Mouse (Mus musculus) embryonic facial prominence, embryonic 10.5 days (tissue): ENCODE measurements around the gene Map7. TPM values are rescaled to one million over a fixed set of nuclear protein-coding genes. Genes with fewer than 3 reads are reported as not detected.

Experiments used
- DNase-seq: peaks from one replicate; pipeline ENCODE4 v3.0.0-alpha.2; 2017; ENCODE audit warnings: low spot score
- H3K27ac ChIP-seq: fragments of 300-500 bp; sonication (generic); replicated peaks from 2 replicates; pipeline ENCODE4 v1.5.1; 2016; ENCODE audit warnings: mild to moderate bottlenecking
- H3K27me3 ChIP-seq: fragments of 300-500 bp; sonication (generic); replicated peaks from 2 replicates; pipeline ENCODE4 v1.6.1; 2016; ENCODE audit warnings: low read depth, mild to moderate bottlenecking; ENCODE audit not compliant: poor library complexity, severe bottlenecking
- H3K36me3 ChIP-seq: fragments of 300-500 bp; sonication (generic); replicated peaks from 2 replicates; pipeline ENCODE4 v1.6.1; 2016; ENCODE audit warnings: mild to moderate bottlenecking, moderate library complexity
- H3K4me1 ChIP-seq: fragments of 300-500 bp; sonication (generic); 2 replicates; pipeline ENCODE4 v1.6.1; 2016
- H3K4me3 ChIP-seq: fragments of 300-500 bp; sonication (generic); 2 replicates; pipeline ENCODE4 v1.5.1; 2016; ENCODE audit warnings: mild to moderate bottlenecking, moderate library complexity
- H3K9me3 ChIP-seq: fragments of 300-500 bp; sonication (generic); 2 replicates; pipeline ENCODE4 v1.6.1; 2016; ENCODE audit warnings: mild to moderate bottlenecking
- WGBS: fragments of 180-500 bp; shearing (Covaris S2); methylation state at CpG from one replicate; pipeline ENCODE4 v1.1.7; 2016; 5-methylcytosine and 5-hydroxymethylcytosine counted together
- polyA plus RNA-seq: library from polyadenylated mRNA; unstranded; fragments of >200 nt; fragmentation: Nextera tagmentation; extraction: Ambion mirVana; gene quantifications from 2 replicates; pipeline ENCODE4 v1.2.1, GENCODE M21; 2016

Gene Map7
- polyA plus RNA-seq, 1 experiment from 2014 or later = 6.6 TPM

GRCm38 (mm10) chr10:20287369-20287768 is 139.1 kb downstream of the Map7 start:
- peaks cover 37% of the 10 kb centered on the region for H3K4me1 ChIP-seq
- 22% methylated on average over 6 of the region's 6 CpGs for WGBS
- no peak overlapping the region for H3K4me3 ChIP-seq
- no peaks in the 10 kb centered on the region for H3K9me3 ChIP-seq
- H3K27me3 ChIP-seq = no peaks in the 10 kb centered on the region
- no peak for DNase-seq
- peak overlapping the region; percentile 83 for H3K27ac ChIP-seq
- no peaks in the 10 kb centered on the region for H3K36me3 ChIP-seq

- Histone ChIP-seq H3K4me1 (peaks cover 25% of the 10 kb centered on the region), H3K9me3 (no peaks in the 10 kb centered on the region), H3K4me3 (peak overlapping the region; percentile 44), H3K36me3 (no peaks in the 10 kb centered on the region), H3K27me3 (no peaks in the 10 kb centered on the region), H3K27ac (peak overlapping the region; percentile 48)
- DNase-seq = peak; percentile 82
- 22% methylated on average over 11 of the region's 11 CpGs for WGBS
Observed at GRCm38 (mm10) chr10:20290467-20290883, 142.2 kb downstream of the Map7 start.

GRCm38 (mm10) chr10:20295961-20296360 is 147.7 kb downstream of the Map7 start:
- 71% methylated on average over 5 of the region's 5 CpGs for WGBS
- Histone ChIP-seq H3K9me3 (no peaks in the 10 kb centered on the region), H3K36me3 (no peaks in the 10 kb centered on the region), H3K4me3 (no peak overlapping the region), H3K4me1 (no peaks in the 10 kb centered on the region), H3K27ac (no peak overlapping the region), H3K27me3 (no peaks in the 10 kb centered on the region)
- no peak for DNase-seq

- no peak overlapping the region for H3K27ac ChIP-seq
- WGBS = 48% methylated on average over 3 of the region's 3 CpGs
- H3K36me3 ChIP-seq = no peaks in the 10 kb centered on the region
- H3K9me3 ChIP-seq = no peaks in the 10 kb centered on the region
- H3K27me3 ChIP-seq = no peaks in the 10 kb centered on the region
- H3K4me3 ChIP-seq = no peak overlapping the region
- DNase-seq = no peak
- no peaks in the 10 kb centered on the region for H3K4me1 ChIP-seq
Observed at GRCm38 (mm10) chr10:20298152-20298920, 150.1 kb downstream of the Map7 start.

GRCm38 (mm10) chr10:20299114-20299513 is 150.8 kb downstream of the Map7 start:
- WGBS = 79% methylated on average over 5 of the region's 5 CpGs
- H3K4me3 ChIP-seq = no peak overlapping the region

GRCm38 (mm10) chr10:20310969-20311769 is 162.9 kb downstream of the Map7 start:
- Histone ChIP-seq H3K4me3 (peak overlapping the region; percentile 82), H3K27me3 (no peaks in the 10 kb centered on the region), H3K36me3 (peaks cover 17% of the 10 kb centered on the region), H3K27ac (peak overlapping the region; percentile 98), H3K9me3 (no peaks in the 10 kb centered on the region), H3K4me1 (peaks cover 19% of the 10 kb centered on the region)
- DNase-seq = peak; percentile 23
- 50% methylated on average over 11 of the region's 11 CpGs for WGBS

More at GRCm38 (mm10) chr10:20299114-20299513, 150.8 kb downstream of the Map7 start:
- H3K9me3 ChIP-seq = no peaks in the 10 kb centered on the region
- H3K27me3 ChIP-seq = no peaks in the 10 kb centered on the region
- no peak overlapping the region for H3K27ac ChIP-seq
- H3K36me3 ChIP-seq = no peaks in the 10 kb centered on the region
- DNase-seq = no peak
- H3K4me1 ChIP-seq = no peaks in the 10 kb centered on the region

GRCm38 (mm10) chr10:20311918-20312735 is 163.9 kb downstream of the Map7 start, which contains the start of gene Bclaf1:
Gene Bclaf1, plus strand, starts transcription at chr10:20312469.
- H3K9me3 ChIP-seq = no peaks in the 10 kb centered on the region
- WGBS = under 1% methylated on average over 84 of the region's 84 CpGs

GRCm38 (mm10) chr10:20312736-20313301 is 164.5 kb downstream of the Map7 start:
- Histone ChIP-seq H3K4me3 (peak overlapping the region; percentile 82), H3K27me3 (no peaks in the 10 kb centered on the region), H3K9me3 (no peaks in the 10 kb centered on the region), H3K27ac (peak overlapping the region; percentile 98), H3K36me3 (peaks cover 29% of the 10 kb centered on the region), H3K4me1 (peaks cover 19% of the 10 kb centered on the region)
- peak; percentile 93 for DNase-seq
- WGBS = under 1% methylated on average over 54 of the region's 54 CpGs

More at GRCm38 (mm10) chr10:20311918-20312735, 163.9 kb downstream of the Map7 start, which contains the start of gene Bclaf1:
- Histone ChIP-seq H3K27ac (peak within 1 kb of the TSS; percentile 98), H3K4me3 (peak within 1 kb of the TSS; percentile 82), H3K36me3 (peaks cover 22% of the 10 kb centered on the region), H3K27me3 (no peaks in the 10 kb centered on the region), H3K4me1 (peaks cover 19% of the 10 kb centered on the region)
- peak; percentile 100 for DNase-seq

GRCm38 (mm10) chr10:20313447-20313846 is 165.2 kb downstream of the Map7 start:
- Histone ChIP-seq H3K27ac (peak overlapping the region; percentile 98), H3K27me3 (no peaks in the 10 kb centered on the region), H3K9me3 (no peaks in the 10 kb centered on the region), H3K4me3 (peak overlapping the region; percentile 82), H3K36me3 (peaks cover 35% of the 10 kb centered on the region), H3K4me1 (peaks cover 19% of the 10 kb centered on the region)
- DNase-seq = no peak
- 49% methylated on average over 13 of the region's 13 CpGs for WGBS

- Histone ChIP-seq H3K36me3 (peaks cover 40% of the 10 kb centered on the region), H3K4me3 (peak overlapping the region; percentile 82), H3K4me1 (peaks cover 19% of the 10 kb centered on the region), H3K9me3 (no peaks in the 10 kb centered on the region), H3K27me3 (no peaks in the 10 kb centered on the region), H3K27ac (no peak overlapping the region)
- WGBS = 89% methylated on average over 4 of the region's 4 CpGs
- no peak for DNase-seq
Observed at GRCm38 (mm10) chr10:20313941-20314340, 165.7 kb downstream of the Map7 start.

GRCm38 (mm10) chr10:20314797-20315196 is 166.5 kb downstream of the Map7 start:
- no peak overlapping the region for H3K4me3 ChIP-seq
- WGBS = 65% methylated on average over 2 of the region's 2 CpGs
- DNase-seq = no peak
- no peak overlapping the region for H3K27ac ChIP-seq
- H3K36me3 ChIP-seq = peaks cover 48% of the 10 kb centered on the region
- H3K9me3 ChIP-seq = no peaks in the 10 kb centered on the region
- peaks cover 19% of the 10 kb centered on the region for H3K4me1 ChIP-seq
- H3K27me3 ChIP-seq = no peaks in the 10 kb centered on the region

- H3K4me1 ChIP-seq = peaks cover 9% of the 10 kb centered on the region
- no peak for DNase-seq
- H3K36me3 ChIP-seq = peaks cover 75% of the 10 kb centered on the region
- no peaks in the 10 kb centered on the region for H3K9me3 ChIP-seq
- H3K4me3 ChIP-seq = no peak overlapping the region
- no peaks in the 10 kb centered on the region for H3K27me3 ChIP-seq
- 90% methylated on average over 5 of the region's 5 CpGs for WGBS
- no peak overlapping the region for H3K27ac ChIP-seq
Observed at GRCm38 (mm10) chr10:20317466-20317865, 169.2 kb downstream of the Map7 start.
